Mouse (Mus musculus) C2C12 (cell line): ENCODE measurements around the gene Ccdc163.

ENCODE experiments used
- CTCF ChIP-seq: IDR thresholded peaks from one replicate; pipeline ENCODE4 v1.5.1; 2011; ENCODE audit not compliant: control insufficient read depth, insufficient read depth, insufficient read length
- MAX ChIP-seq: IDR thresholded peaks from one replicate; pipeline ENCODE4 v1.6.1; 2011; ENCODE audit warnings: mild to moderate bottlenecking, control low read depth

GRCm38 (mm10) chr4:116722230-116722629 lies 13.9 kb downstream of the Ccdc163 start:
- no peak for TF ChIP-seq MAX
- no peak for TF ChIP-seq CTCF
